Mouse (Mus musculus) forebrain, embryonic 16.5 days (tissue): Measurements from ENCODE around the gene Oca2. TPM values are rescaled to one million over a fixed set of nuclear protein-coding genes. Genes with fewer than 3 reads are reported as not detected.

Experiments
- polyA plus RNA-seq: library from polyadenylated mRNA; unstranded; fragments of >200 nt; fragmentation: Nextera tagmentation; extraction: Ambion mirVana; gene quantifications from 2 replicates; pipeline ENCODE4 v1.2.1, GENCODE M21; 2015

Oca2 gene
- polyA plus RNA-seq, 1 experiment from 2014 or later: 0.51 TPM

Other genes starting within 250 kb of the Oca2 start
- gene Nipa1, start 219.8 kb upstream of the Oca2 start, polyA plus RNA-seq: 25.0 and 25.3 TPM in 2 replicates
- gene Herc2, start 189.6 kb upstream of the Oca2 start, polyA plus RNA-seq: 52.7 and 56.2 TPM in 2 replicates